Mouse (Mus musculus) adrenal gland, postnatal 14 days (tissue): ENCODE data around the gene Wdr93. TPM values are rescaled to one million over a fixed set of nuclear protein-coding genes. Genes with fewer than 3 reads are reported as not detected.

Experiments used
- DNase-seq: peaks from one replicate; pipeline ENCODE4 v3.0.0; 2021; ENCODE audit warnings: mixed read lengths
- total RNA-seq: library from RNA; stranded (reverse); gene quantifications from 2 replicates; pipeline ENCODE4 v1.2.3, GENCODE M21; 2021

Gene Wdr93
- total RNA-seq, 1 experiment from 2014 or later, result 1.8 TPM

GRCm38 (mm10) chr7:79801391-79801790 is 58.4 kb downstream of the Wdr93 start:
- no peak for DNase-seq

DNA sequence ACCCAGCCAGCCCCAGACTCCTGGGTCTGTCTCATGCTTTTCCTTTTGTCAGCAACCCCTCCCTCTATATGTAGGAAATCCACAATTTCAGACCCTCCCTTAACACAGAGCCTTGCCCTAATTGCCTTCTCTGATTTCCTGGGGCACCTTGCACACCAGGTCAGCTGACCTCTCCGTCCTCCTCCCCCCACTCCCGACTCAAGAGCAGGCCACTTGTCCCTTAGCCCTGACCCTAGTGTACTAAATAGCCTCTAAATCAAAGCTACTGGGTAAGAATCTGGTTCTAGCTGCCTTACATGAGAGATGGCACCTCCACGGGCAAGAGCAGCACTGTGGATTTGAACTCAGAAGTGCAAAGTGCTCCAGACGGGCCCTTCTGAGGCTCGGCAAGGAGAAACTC is 59.1 kb downstream of the Wdr93 start:
- DNase-seq, result no peak

GRCm38 (mm10) chr7:79803887-79804286 is 60.9 kb downstream of the Wdr93 start:
- DNase-seq, result peak; percentile 85

DNA sequence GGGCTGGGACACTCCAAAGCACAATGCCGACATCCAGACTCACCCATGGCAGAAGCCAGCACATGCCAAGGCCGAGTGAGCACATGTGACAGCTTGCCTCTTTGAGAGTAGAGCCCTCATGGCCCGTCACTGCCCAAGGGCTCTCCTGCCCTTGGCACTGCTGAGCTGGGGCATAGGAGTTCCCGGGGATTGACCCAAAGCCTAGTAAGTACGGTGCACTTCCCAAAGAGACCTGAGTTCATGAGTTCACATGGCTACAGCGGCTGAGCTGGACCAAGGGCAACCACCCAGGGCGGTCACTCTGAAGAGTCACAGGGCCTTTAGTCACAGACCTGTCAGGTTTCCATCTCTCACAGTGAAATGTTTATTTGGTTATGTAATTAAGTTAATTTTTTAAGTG is 65.6 kb downstream of the Wdr93 start:
- peak; percentile 63 for DNase-seq

- DNase-seq, result peak; percentile 87
Observed at GRCm38 (mm10) chr7:79810611-79811506, 67.9 kb downstream of the Wdr93 start, which contains the start of gene Mesp2. Gene Mesp2 (plus strand): TSS chr7:79810727.

DNA sequence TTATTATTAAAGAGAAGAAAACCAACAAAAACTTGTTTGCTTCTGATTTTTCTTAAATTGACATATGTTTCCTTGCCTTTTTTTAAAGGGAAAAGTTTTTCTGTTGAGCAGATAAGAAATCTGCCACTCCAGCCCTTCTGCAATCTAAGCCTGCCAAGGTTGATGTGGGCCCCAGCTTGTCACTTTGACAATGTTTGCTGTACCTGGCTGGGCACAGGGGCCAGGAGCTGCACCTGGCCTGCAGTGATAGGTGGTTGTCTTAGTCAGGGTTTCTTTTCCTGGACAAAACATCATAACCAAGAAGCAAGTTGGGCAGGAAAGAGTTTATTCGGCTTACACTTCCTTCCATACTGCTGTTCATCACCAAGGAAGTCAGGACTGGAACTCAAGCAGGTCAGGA is 70.4 kb downstream of the Wdr93 start:
- DNase-seq, result no peak

GRCm38 (mm10) chr7:79818321-79818720 is 75.4 kb downstream of the Wdr93 start:
- no peak for DNase-seq

DNA sequence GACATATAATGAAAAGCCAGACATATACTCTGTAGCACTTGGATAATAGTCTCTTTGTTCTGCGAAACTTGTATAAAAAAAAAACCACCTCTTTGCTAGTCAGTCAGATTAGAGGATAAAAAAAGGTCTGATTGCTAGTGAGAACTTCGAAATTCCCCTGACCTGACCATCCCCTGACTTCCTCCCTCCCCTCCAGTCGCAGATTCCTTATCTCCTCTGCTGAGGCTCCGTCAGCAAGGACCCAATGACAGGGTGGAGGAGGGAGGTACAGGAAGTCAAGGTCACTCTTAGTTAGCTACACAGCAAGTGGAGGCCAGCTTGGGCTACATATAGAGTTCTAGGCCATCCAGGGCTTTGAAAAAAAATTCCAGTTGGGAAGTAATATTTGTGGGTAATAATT is 76.6 kb downstream of the Wdr93 start:
- no peak for DNase-seq

DNA sequence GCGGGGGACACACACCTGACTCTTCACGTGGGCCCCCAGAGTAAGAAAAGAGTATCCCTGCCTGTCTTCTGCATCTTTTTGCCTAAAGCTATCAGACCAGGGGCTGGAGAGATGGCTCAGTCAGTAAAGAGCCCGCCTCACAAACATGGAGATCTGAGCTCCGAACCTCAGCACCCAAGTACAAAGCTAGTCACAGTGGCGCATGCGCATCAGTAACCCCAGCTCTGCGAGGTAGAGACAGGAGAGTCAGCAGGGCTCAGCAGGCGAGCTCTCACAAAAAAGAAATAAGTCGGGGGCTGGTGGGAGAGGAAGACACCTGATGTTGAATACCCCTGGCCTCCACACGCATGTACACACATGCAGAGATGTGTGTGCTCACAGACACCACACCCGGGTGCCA is 77.0 kb downstream of the Wdr93 start:
- DNase-seq, result no peak

- no peak for DNase-seq
Observed at GRCm38 (mm10) chr7:79822092-79822695, 79.2 kb downstream of the Wdr93 start.

DNA sequence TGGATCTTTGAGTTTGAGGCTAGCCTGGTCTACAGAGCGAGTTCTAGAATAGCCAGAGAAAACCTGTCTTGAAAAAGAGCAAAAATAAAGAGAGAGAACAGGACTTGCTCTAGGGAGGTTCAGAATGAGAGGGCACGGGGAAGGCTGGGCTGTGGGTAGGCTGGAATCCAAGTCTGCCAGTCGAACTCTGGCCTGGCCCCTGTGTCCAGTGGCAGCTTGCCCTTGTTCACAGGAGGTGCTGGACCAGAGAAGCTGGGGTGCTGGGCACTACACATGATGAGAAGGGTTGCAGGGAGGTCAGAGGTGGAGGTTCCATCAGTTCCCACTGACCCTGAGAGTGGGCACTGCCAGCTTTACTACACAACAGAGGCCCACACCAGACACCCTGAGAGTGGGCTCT is 85.4 kb downstream of the Wdr93 start:
- DNase-seq, result no peak

- no peak for DNase-seq
Observed at GRCm38 (mm10) chr7:79831145-79831544, 88.2 kb downstream of the Wdr93 start.

- DNase-seq, result no peak
Observed at GRCm38 (mm10) chr7:79831585-79831984, 88.6 kb downstream of the Wdr93 start.

- DNase-seq, result no peak
Observed at GRCm38 (mm10) chr7:79832980-79833379, 90.0 kb downstream of the Wdr93 start.

DNA sequence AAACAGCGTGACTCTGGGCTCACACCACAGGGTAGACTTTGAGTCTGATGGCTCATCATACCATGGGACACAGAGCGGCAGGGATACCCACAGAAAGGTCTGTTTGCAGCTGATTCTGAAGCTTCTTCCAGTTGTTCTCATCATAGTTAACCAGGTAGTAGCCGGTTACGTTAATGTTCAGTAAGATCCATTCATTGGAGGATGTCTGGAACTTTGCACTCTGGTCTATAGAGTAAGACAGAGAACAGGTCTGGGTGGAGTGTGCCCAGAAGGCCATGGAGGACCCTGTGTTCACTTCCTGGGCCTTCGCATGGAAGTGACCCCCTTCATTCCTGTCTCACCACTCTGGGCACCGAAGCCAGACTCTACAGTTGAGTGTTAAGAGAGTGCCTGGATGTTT is 92.2 kb downstream of the Wdr93 start:
- no peak for DNase-seq

Other genes starting within 250 kb of the Wdr93 start
- 1.9 and 2.4 TPM in 2 replicates for gene Rhcg, start 125.5 kb upstream of the Wdr93 start, total RNA-seq
- gene Ticrr, start 83.0 kb upstream of the Wdr93 start, total RNA-seq, result 2.0 and 2.3 TPM in 2 replicates
- 4.2 and 5.0 TPM in 2 replicates for gene Kif7, start 27.4 kb upstream of the Wdr93 start, total RNA-seq
- 646 and 719 TPM in 2 replicates for gene Plin1, start 10.3 kb upstream of the Wdr93 start, total RNA-seq
- gene Pex11a, start within 50 bp of the Wdr93 start, total RNA-seq, result 45.9 and 53.5 TPM in 2 replicates
- not detected in 2 replicates for gene Mesp1, start 50.6 kb downstream of the Wdr93 start, total RNA-seq
- 0.56 and 0.67 TPM in 2 replicates for gene Mesp2, start 67.6 kb downstream of the Wdr93 start, total RNA-seq
- 12.2 and 30.5 TPM in 2 replicates for gene Anpep, start 117.9 kb downstream of the Wdr93 start, total RNA-seq
- gene Ap3s2, start 177.5 kb downstream of the Wdr93 start, total RNA-seq, result 26.0 and 30.1 TPM in 2 replicates
- 16.3 and 17.4 TPM in 2 replicates for gene Arpin, start 192.2 kb downstream of the Wdr93 start, total RNA-seq